Mouse (Mus musculus) cortical plate, adult 2 months (tissue): ENCODE measurements at regions not wholly inside any gene's neighbourhood (a gene's known extent, or its start where the extent isn't known, plus 50 kb on each side); places are given as distances from the start of the nearest gene placed in this dataset.

Experiments used
- CTCF ChIP-seq: fragments of 200-500 bp; IDR thresholded peaks from 2 replicates; pipeline ENCODE4 v1.5.1; 2011; ENCODE audit warnings: mild to moderate bottlenecking, control low read depth, low read length; ENCODE audit not compliant: insufficient read depth; ENCODE audit errors: extremely low read depth
- POLR2A ChIP-seq: fragments of 200-500 bp; IDR thresholded peaks from 2 replicates; pipeline ENCODE4 v1.6.1; 2011; ENCODE audit warnings: mild to moderate bottlenecking, low read length, control low read depth; ENCODE audit not compliant: insufficient read depth; ENCODE audit errors: extremely low read depth

- TF ChIP-seq CTCF (no peak), POLR2A (no peak)
Measured at GRCm38 (mm10) chr7:111368296-111369004, 285.6 kb upstream of the Eif4g2 start.
